Mouse (Mus musculus): ENCODE results near the gene Sh3bp4. TPM values are rescaled to one million over a fixed set of nuclear protein-coding genes. Genes with fewer than 3 reads are reported as not detected.

Sh3bp4 gene
- total and polyA plus RNA-seq, 3 experiments, result not detected

GRCm38 (mm10) chr1:89151071-89151470, 80.9 kb downstream of the Sh3bp4 start:
- Histone ChIP-seq H3K4me2 (ENCODE audit: insufficient read depth, low read depth, poor library complexity, severe bottlenecking) (no peak overlapping the region), H3K9ac (ENCODE audit: insufficient read depth, low read depth) (no peak overlapping the region), H3K4me1 (ENCODE audit: control insufficient read depth in 1 of 2, insufficient read depth in 2 of 2) (no peaks in the 10 kb centered on the region), H3K27ac (ENCODE audit: insufficient read depth, low read depth) (no peak overlapping the region), H3K27me3 (replicated peaks) (no peaks in the 10 kb centered on the region), H3K36me3 (replicated peaks in 1 of 2; ENCODE audit: control insufficient read depth in 1 of 2, insufficient read depth in 1 of 2, low read length in 1 of 2) (no peaks in the 10 kb centered on the region), H3K9me3 (replicated peaks; ENCODE audit: low read length) (peaks cover 90% of the 10 kb centered on the region), H3K79me2 (replicated peaks; ENCODE audit: control insufficient read depth, extremely low read depth, insufficient read depth, poor library complexity, severe bottlenecking) (no peaks in the 10 kb centered on the region), H3K4me3 (replicated peaks in 1 of 3; ENCODE audit: low read depth in 2 of 3, low read length in 2 of 3, poor library complexity in 1 of 3) (no peak overlapping the region)
- in situ Hi-C loops (cut with MboI; ENCODE audit: low pct_ligation_motif_present, low pct_unique_long_range_greater_than_20kb, low sequenced_read_pairs) (no loop called here), dilution Hi-C loops (cut with MboI; ENCODE audit: extremely low pct_ligation_motif_present, extremely low pct_unique_long_range_greater_than_20kb, low sequenced_read_pairs) (no loop called here)
- no peak for DNase-seq (ENCODE audit: extremely low read depth)
- TF ChIP-seq USF2 (conservative IDR thresholded peaks at IDR 0.05; ENCODE audit: low read depth, low read length) (no peak), USF1 (IDR thresholded peaks at IDR 0.05; ENCODE audit: low read depth, low read length) (no peak), SIN3A (IDR thresholded peaks at IDR 0.05; ENCODE audit: low read length) (no peak), ZC3H11A (IDR thresholded peaks at IDR 0.05; ENCODE audit: low read depth, low read length) (no peak), E2F4 (IDR thresholded peaks at IDR 0.05; ENCODE audit: insufficient replicate concordance, low read depth, low read length) (no peak), TBP (conservative IDR thresholded peaks at IDR 0.05; ENCODE audit: low read depth, low read length) (no peak), JUND (conservative IDR thresholded peaks at IDR 0.05; ENCODE audit: low read depth, low read length) (no peak), MAZ (IDR thresholded peaks at IDR 0.05; ENCODE audit: low read depth, low read length) (no peak), MAFK (IDR thresholded peaks at IDR 0.05; ENCODE audit: insufficient replicate concordance, low read length) (no peak), SMC3 (IDR thresholded peaks at IDR 0.05; ENCODE audit: low read depth, low read length) (no peak), CHD2 (IDR thresholded peaks at IDR 0.05; ENCODE audit: low read length) (no peak), MXI1 (IDR thresholded peaks at IDR 0.05; ENCODE audit: low read depth, low read length) (no peak), ZMIZ1 (IDR thresholded peaks at IDR 0.05; ENCODE audit: low read depth, low read length) (no peak), MEF2A (IDR thresholded peaks at IDR 0.05; ENCODE audit: borderline replicate concordance, low read depth, low read length) (no peak), BHLHE40 (IDR thresholded peaks at IDR 0.05; ENCODE audit: low read depth, low read length) (no peak)

DNA sequence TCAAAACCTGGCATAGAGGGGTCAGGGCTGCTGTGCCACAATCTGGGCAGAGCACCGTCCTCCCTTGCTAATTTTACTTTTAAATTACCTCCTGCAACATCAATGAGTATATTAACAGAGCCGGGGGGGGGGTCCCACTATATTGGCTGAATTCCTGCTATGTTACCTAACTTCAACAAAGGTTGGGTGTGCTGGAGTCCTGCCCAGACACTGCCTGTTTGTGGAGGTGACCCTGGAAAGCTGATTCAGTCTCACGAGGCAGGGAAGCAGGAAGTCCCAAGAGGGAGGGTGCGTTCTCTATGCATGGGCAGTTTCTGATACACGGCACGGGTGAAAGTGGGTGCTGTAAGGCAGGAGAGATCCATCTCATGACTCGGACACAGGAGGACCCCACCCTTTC, 82.4 kb downstream of the Sh3bp4 start:
- H3K79me2 ChIP-seq (replicated peaks; ENCODE audit: control insufficient read depth, extremely low read depth, insufficient read depth, poor library complexity, severe bottlenecking), result no peaks in the 10 kb centered on the region
- H3K27ac ChIP-seq (ENCODE audit: insufficient read depth, low read depth), result no peak overlapping the region
- no peak for DNase-seq (ENCODE audit: extremely low read depth)
- no peaks in the 10 kb centered on the region for H3K27me3 ChIP-seq (replicated peaks)
- in situ Hi-C loops (cut with MboI; ENCODE audit: low pct_ligation_motif_present, low pct_unique_long_range_greater_than_20kb, low sequenced_read_pairs), result no loop called here
- H3K9ac ChIP-seq (ENCODE audit: insufficient read depth, low read depth), result no peak overlapping the region
- dilution Hi-C loops (cut with MboI; ENCODE audit: extremely low pct_ligation_motif_present, extremely low pct_unique_long_range_greater_than_20kb, low sequenced_read_pairs), result no loop called here
- TF ChIP-seq MAFK (IDR thresholded peaks at IDR 0.05; ENCODE audit: insufficient replicate concordance, low read length), result no peak
- TF ChIP-seq PAX5 (IDR thresholded peaks at IDR 0.05; ENCODE audit: low read length), result no peak
- no peak for TF ChIP-seq ETS1 (conservative IDR thresholded peaks at IDR 0.05; ENCODE audit: low read depth, low read length)
- TF ChIP-seq SMC3 (IDR thresholded peaks at IDR 0.05; ENCODE audit: low read depth, low read length), result no peak
- TF ChIP-seq ZC3H11A (IDR thresholded peaks at IDR 0.05; ENCODE audit: low read depth, low read length), result no peak
- TF ChIP-seq MXI1 (IDR thresholded peaks at IDR 0.05; ENCODE audit: low read depth, low read length), result no peak
- TF ChIP-seq USF2 (conservative IDR thresholded peaks at IDR 0.05; ENCODE audit: low read depth, low read length), result no peak
- no peak for TF ChIP-seq RCOR1 (conservative IDR thresholded peaks at IDR 0.05; ENCODE audit: low read depth, low read length)
- no peak overlapping the region for H3K4me2 ChIP-seq (ENCODE audit: insufficient read depth, low read depth, poor library complexity, severe bottlenecking)
- no peaks in the 10 kb centered on the region for H3K36me3 ChIP-seq (replicated peaks in 1 of 2; ENCODE audit: control insufficient read depth in 1 of 2, insufficient read depth in 1 of 2, low read length in 1 of 2)
- no peak overlapping the region for H3K4me3 ChIP-seq (replicated peaks in 1 of 3; ENCODE audit: low read depth in 2 of 3, low read length in 2 of 3, poor library complexity in 1 of 3)
- peaks cover 89% of the 10 kb centered on the region for H3K9me3 ChIP-seq (replicated peaks; ENCODE audit: low read length)
- no peaks in the 10 kb centered on the region for H3K4me1 ChIP-seq (ENCODE audit: control insufficient read depth in 1 of 2, insufficient read depth in 2 of 2)
